Mouse (Mus musculus): ENCODE data around the gene Mtmr3.

Gene Mtmr3

GRCm38 (mm10) chr11:4518981-4519380 is 75.7 kb downstream of the Mtmr3 start:
- DNase-seq (ENCODE audit: low read depth, low spot score) = peak; percentile 85

GRCm38 (mm10) chr11:4507421-4507820 is 87.2 kb downstream of the Mtmr3 start:
- DNase-seq (ENCODE audit: low read depth, low spot score) = no peak

GRCm38 (mm10) chr11:4506486-4506885 is 88.2 kb downstream of the Mtmr3 start:
- no peak for DNase-seq (ENCODE audit: low read depth, low spot score)

GRCm38 (mm10) chr11:4502206-4502605 is 92.5 kb downstream of the Mtmr3 start:
- DNase-seq (ENCODE audit: low read depth, low spot score) = no peak

GRCm38 (mm10) chr11:4500826-4501225 is 93.8 kb downstream of the Mtmr3 start:
- DNase-seq (ENCODE audit: low read depth, low spot score) = no peak

GRCm38 (mm10) chr11:4500261-4500660 is 94.4 kb downstream of the Mtmr3 start:
- no peak for DNase-seq (ENCODE audit: low read depth, low spot score)

- DNase-seq (ENCODE audit: low read depth, low spot score) = no peak
Observed at GRCm38 (mm10) chr11:4499456-4499855, 95.2 kb downstream of the Mtmr3 start.

- DNase-seq (ENCODE audit: low read depth, low spot score) = no peak
Observed at GRCm38 (mm10) chr11:4498774-4499173, 95.9 kb downstream of the Mtmr3 start.

GRCm38 (mm10) chr11:4497501-4498118 is 97.1 kb downstream of the Mtmr3 start:
- DNase-seq (ENCODE audit: low read depth, low spot score) = peak; percentile 75

GRCm38 (mm10) chr11:4495021-4495540 is 99.6 kb downstream of the Mtmr3 start:
- DNase-seq (ENCODE audit: low read depth, low spot score) = peak; percentile 74

- no peak for DNase-seq (ENCODE audit: low read depth, low spot score)
Observed at GRCm38 (mm10) chr11:4489207-4489606, 105.5 kb downstream of the Mtmr3 start.

GRCm38 (mm10) chr11:4488798-4489197 is 105.9 kb downstream of the Mtmr3 start:
- no peak for DNase-seq (ENCODE audit: low read depth, low spot score)

GRCm38 (mm10) chr11:4488367-4488766 is 106.3 kb downstream of the Mtmr3 start:
- DNase-seq (ENCODE audit: low read depth, low spot score) = no peak

GRCm38 (mm10) chr11:4487401-4487965 is 107.2 kb downstream of the Mtmr3 start:
- no peak for DNase-seq (ENCODE audit: low read depth, low spot score)

GRCm38 (mm10) chr11:4484541-4484940 is 110.1 kb downstream of the Mtmr3 start:
- DNase-seq (ENCODE audit: low read depth, low spot score) = no peak

- no peak for DNase-seq (ENCODE audit: low read depth, low spot score)
Observed at GRCm38 (mm10) chr11:4482641-4483040, 112.0 kb downstream of the Mtmr3 start.

GRCm38 (mm10) chr11:4476184-4476697 is 118.4 kb downstream of the Mtmr3 start:
- DNase-seq (ENCODE audit: low read depth, low spot score) = no peak

GRCm38 (mm10) chr11:4472464-4473179 is 122.0 kb downstream of the Mtmr3 start:
- DNase-seq (ENCODE audit: low read depth, low spot score) = no peak

GRCm38 (mm10) chr11:4471734-4472133 is 122.9 kb downstream of the Mtmr3 start:
- DNase-seq (ENCODE audit: low read depth, low spot score) = no peak

- DNase-seq (ENCODE audit: low read depth, low spot score) = no peak
Observed at GRCm38 (mm10) chr11:4471251-4471650, 123.4 kb downstream of the Mtmr3 start.

- DNase-seq (ENCODE audit: low read depth, low spot score) = peak; percentile 78
Observed at GRCm38 (mm10) chr11:4469091-4469490, 125.6 kb downstream of the Mtmr3 start.

- DNase-seq (ENCODE audit: low read depth, low spot score) = peak; percentile 68
Observed at GRCm38 (mm10) chr11:4467436-4467835, 127.2 kb downstream of the Mtmr3 start.
